Mouse (Mus musculus): Measurements from ENCODE around the gene Hecw1. TPM values are rescaled to one million over a fixed set of nuclear protein-coding genes. Genes with fewer than 3 reads are reported as not detected.

Hecw1 gene
- polyA plus RNA-seq, 1 experiment from 2014 or later, result 0.44 TPM

DNA sequence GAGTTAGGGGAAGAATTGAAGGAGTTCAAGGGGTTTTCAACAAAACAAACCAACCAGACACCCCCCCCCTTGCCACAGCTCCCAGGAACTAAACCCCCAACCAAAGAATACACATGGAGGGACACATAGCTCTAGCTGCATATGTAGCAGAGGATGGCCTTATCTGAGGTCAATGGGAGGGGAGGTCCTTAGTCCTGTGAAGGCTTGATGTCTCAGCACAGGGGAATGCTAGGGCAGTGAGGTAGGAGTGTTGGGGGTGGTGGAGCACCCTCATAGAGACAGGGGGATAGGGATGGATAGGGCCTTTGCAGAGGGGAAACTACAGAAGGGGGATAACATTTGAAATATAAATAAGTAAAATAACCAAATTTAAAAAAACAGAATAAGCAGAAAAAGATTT, 9.1 kb downstream of the Hecw1 start:
- no peak overlapping the region for H3K4me2 ChIP-seq
- no peaks in the 10 kb centered on the region for H3K27me3 ChIP-seq (ENCODE audit: control insufficient read depth, insufficient read depth, low read length)
- ATAC-seq (replicated peaks; ENCODE audit: insufficient number of reproducible peaks, low FRiP score, low TSS enrichment), result no peak
- no peak overlapping the region for H3K9ac ChIP-seq (ENCODE audit: low read depth, low read length)
- no peaks in the 10 kb centered on the region for H3K36me3 ChIP-seq (ENCODE audit: control insufficient read depth, insufficient read depth, low read length)
- no peak overlapping the region for H3K27ac ChIP-seq (ENCODE audit: low read depth, low read length)
- no peak overlapping the region for H3K4me3 ChIP-seq (ENCODE audit: low read depth, low read length)
- no peaks in the 10 kb centered on the region for H3K4me1 ChIP-seq (ENCODE audit: control insufficient read depth, insufficient read depth, low read length)
- no peaks in the 10 kb centered on the region for H3K9me3 ChIP-seq (replicated peaks; ENCODE audit: control insufficient read depth, low read length)

DNA sequence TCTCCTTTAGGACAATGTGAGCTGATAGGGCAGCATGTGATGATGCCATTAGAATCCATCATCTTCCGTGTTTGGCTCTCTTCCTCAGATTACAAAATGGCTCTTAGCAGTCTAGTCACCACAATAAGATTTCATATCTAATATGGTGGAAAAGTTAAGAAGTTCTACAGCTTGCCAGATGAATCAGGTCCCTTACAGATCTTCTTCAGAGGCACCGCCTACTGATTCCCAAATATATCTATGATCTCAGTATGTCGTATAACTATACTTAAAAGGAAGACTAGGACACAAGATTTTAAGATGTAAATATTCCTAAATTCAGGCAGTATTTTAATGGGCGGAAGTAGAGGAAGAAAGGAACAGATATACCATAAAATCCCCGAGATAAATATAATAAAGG, 16.3 kb downstream of the Hecw1 start:
- Histone ChIP-seq H3K36me3 (ENCODE audit: control insufficient read depth, insufficient read depth, low read length) (no peaks in the 10 kb centered on the region), H3K4me2 (no peak overlapping the region), H3K4me1 (ENCODE audit: control insufficient read depth, insufficient read depth, low read length) (no peaks in the 10 kb centered on the region), H3K4me3 (ENCODE audit: low read depth, low read length) (no peak overlapping the region), H3K27me3 (ENCODE audit: control insufficient read depth, insufficient read depth, low read length) (no peaks in the 10 kb centered on the region), H3K9ac (ENCODE audit: low read depth, low read length) (no peak overlapping the region), H3K27ac (ENCODE audit: low read depth, low read length) (no peak overlapping the region), H3K9me3 (replicated peaks; ENCODE audit: control insufficient read depth, low read length) (no peaks in the 10 kb centered on the region)
- WGBS (ENCODE audit: insufficient replicate concordance), result 75% methylated on average over 5 of the region's 5 CpGs
- ATAC-seq (replicated peaks; ENCODE audit: insufficient number of reproducible peaks, low FRiP score, low TSS enrichment), result no peak

DNA sequence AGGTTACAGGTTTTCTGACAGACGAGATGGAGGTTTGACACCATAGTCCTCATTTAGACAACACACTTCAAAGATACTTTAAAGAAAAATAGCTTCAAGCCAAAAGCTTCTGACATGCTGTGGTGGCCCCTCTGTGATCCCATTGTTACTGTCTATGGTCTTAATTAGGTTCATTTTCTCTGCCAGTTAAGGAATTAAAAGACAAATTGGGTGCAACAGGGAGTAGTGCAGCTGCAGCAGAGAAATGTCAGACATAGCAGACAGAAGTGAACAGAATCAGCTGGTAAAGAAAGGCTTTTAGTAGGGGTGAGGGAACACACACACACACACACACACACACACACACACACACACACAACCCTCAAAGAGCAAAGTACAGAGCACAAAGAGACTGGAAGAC, 22.8 kb downstream of the Hecw1 start:
- no peak for ATAC-seq (replicated peaks; ENCODE audit: insufficient number of reproducible peaks, low FRiP score, low TSS enrichment)
- Histone ChIP-seq H3K4me2 (no peak overlapping the region), H3K9ac (ENCODE audit: low read depth, low read length) (no peak overlapping the region), H3K27ac (ENCODE audit: low read depth, low read length) (no peak overlapping the region), H3K4me1 (ENCODE audit: control insufficient read depth, insufficient read depth, low read length) (no peaks in the 10 kb centered on the region), H3K4me3 (ENCODE audit: low read depth, low read length) (no peak overlapping the region), H3K9me3 (replicated peaks; ENCODE audit: control insufficient read depth, low read length) (no peaks in the 10 kb centered on the region), H3K36me3 (ENCODE audit: control insufficient read depth, insufficient read depth, low read length) (no peaks in the 10 kb centered on the region), H3K27me3 (ENCODE audit: control insufficient read depth, insufficient read depth, low read length) (no peaks in the 10 kb centered on the region)
- WGBS (ENCODE audit: insufficient replicate concordance), result 40% methylated on average over 1 of the region's 1 CpGs

DNA sequence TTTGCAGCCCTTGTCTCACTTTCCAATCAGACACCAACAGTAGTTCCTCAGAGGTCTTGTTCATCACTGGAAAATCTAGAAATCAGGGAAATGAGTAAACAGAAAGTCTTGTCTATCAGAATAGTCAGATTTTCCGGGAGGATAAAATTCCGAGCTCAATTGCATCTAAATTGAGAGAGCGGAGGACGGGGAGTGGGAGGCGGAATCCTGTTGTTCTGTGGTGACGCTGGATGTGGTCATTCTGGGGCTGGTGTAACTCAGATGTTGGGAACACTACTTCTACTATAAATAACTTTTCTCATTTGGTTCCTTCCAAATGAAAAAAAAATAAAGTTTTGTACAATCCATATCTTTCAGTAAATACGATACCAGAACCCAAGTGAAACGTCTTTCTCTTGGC, 24.2 kb downstream of the Hecw1 start:
- Histone ChIP-seq H3K36me3 (ENCODE audit: control insufficient read depth, insufficient read depth, low read length) (no peaks in the 10 kb centered on the region), H3K4me1 (ENCODE audit: control insufficient read depth, insufficient read depth, low read length) (no peaks in the 10 kb centered on the region), H3K9me3 (replicated peaks; ENCODE audit: control insufficient read depth, low read length) (no peaks in the 10 kb centered on the region), H3K4me3 (ENCODE audit: low read depth, low read length) (no peak overlapping the region), H3K27me3 (ENCODE audit: control insufficient read depth, insufficient read depth, low read length) (no peaks in the 10 kb centered on the region), H3K27ac (ENCODE audit: low read depth, low read length) (no peak overlapping the region), H3K9ac (ENCODE audit: low read depth, low read length) (no peak overlapping the region), H3K4me2 (no peak overlapping the region)
- 85% methylated on average over 8 of the region's 8 CpGs for WGBS (ENCODE audit: insufficient replicate concordance)
- no peak for ATAC-seq (replicated peaks; ENCODE audit: insufficient number of reproducible peaks, low FRiP score, low TSS enrichment)

DNA sequence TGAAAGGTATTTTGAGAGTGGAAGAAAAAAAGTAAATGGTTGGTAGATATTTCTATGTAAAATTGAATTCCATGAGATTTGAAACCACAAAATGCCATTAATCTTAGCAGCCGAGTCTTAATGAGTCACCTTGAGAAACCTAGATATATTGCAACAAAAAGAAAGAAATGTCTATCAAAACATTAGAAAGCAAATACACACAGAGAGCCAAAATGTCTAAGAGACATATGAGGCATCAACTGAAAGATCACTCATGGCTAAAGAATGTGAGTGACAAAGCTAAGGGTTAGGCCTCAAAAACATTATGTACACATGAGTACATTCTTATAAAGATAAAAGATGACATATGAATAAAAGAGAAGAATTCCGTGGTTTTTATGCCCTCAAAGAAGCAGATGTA, 26.1 kb downstream of the Hecw1 start:
- H3K4me2 ChIP-seq, result no peak overlapping the region
- H3K36me3 ChIP-seq (ENCODE audit: control insufficient read depth, insufficient read depth, low read length), result no peaks in the 10 kb centered on the region
- H3K27me3 ChIP-seq (ENCODE audit: control insufficient read depth, insufficient read depth, low read length), result no peaks in the 10 kb centered on the region
- H3K4me3 ChIP-seq (ENCODE audit: low read depth, low read length), result no peak overlapping the region
- no peak overlapping the region for H3K9ac ChIP-seq (ENCODE audit: low read depth, low read length)
- no peak overlapping the region for H3K27ac ChIP-seq (ENCODE audit: low read depth, low read length)
- ATAC-seq (replicated peaks; ENCODE audit: insufficient number of reproducible peaks, low FRiP score, low TSS enrichment), result no peak
- H3K4me1 ChIP-seq (ENCODE audit: control insufficient read depth, insufficient read depth, low read length), result no peaks in the 10 kb centered on the region
- H3K9me3 ChIP-seq (replicated peaks; ENCODE audit: control insufficient read depth, low read length), result no peaks in the 10 kb centered on the region
- WGBS (ENCODE audit: insufficient replicate concordance), result 68% methylated on average over 2 of the region's 2 CpGs

DNA sequence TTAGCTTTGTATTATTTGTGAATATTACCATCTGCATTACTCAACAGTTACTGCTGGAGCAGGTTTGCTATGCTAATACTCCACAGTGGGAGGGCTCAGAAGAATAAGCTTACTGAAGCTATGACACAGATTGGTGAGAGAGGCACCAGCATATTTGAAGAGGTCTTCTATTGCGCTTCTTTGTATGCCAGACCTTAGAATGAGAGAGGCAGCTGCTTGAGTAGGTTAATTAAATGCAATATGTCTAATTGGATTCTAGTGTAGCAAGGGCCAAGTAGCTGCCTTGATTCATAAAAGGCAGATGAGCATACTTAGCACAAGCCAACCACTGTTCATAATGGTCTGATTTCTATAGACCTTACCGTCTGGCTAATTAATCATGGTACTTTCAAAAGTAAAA, 35.2 kb downstream of the Hecw1 start:
- H3K4me3 ChIP-seq (ENCODE audit: low read depth, low read length), result no peak overlapping the region
- H3K9me3 ChIP-seq (replicated peaks; ENCODE audit: control insufficient read depth, low read length), result no peaks in the 10 kb centered on the region
- no peaks in the 10 kb centered on the region for H3K4me1 ChIP-seq (ENCODE audit: control insufficient read depth, insufficient read depth, low read length)
- H3K27me3 ChIP-seq (ENCODE audit: control insufficient read depth, insufficient read depth, low read length), result no peaks in the 10 kb centered on the region
- H3K36me3 ChIP-seq (ENCODE audit: control insufficient read depth, insufficient read depth, low read length), result no peaks in the 10 kb centered on the region
- no peak overlapping the region for H3K4me2 ChIP-seq
- ATAC-seq (replicated peaks; ENCODE audit: insufficient number of reproducible peaks, low FRiP score, low TSS enrichment), result no peak
- no peak overlapping the region for H3K27ac ChIP-seq (ENCODE audit: low read depth, low read length)
- WGBS (ENCODE audit: insufficient replicate concordance), result 87% methylated on average over 2 of the region's 2 CpGs
- no peak overlapping the region for H3K9ac ChIP-seq (ENCODE audit: low read depth, low read length)

DNA sequence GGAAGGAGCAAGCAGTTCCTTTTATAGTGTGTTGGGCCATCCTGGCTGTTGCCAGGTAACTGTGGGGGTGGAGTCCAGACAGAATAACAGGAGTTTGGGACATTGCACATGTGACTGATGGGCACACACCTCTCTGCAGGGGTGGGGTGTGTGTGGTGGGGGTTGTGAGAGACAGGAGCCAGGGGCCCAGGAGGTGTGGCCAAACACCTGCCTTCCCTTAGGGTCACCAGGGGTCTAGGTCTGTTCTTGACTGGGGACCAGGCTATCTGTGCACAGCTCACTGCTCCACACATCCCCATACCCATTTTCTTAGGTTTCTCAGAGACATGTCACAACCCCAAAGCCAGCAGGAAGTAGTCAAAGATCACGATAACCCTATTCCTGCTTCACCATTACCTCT, 51.9 kb downstream of the Hecw1 start:
- no peaks in the 10 kb centered on the region for H3K4me1 ChIP-seq (ENCODE audit: control insufficient read depth, insufficient read depth, low read length)
- H3K4me2 ChIP-seq, result no peak overlapping the region
- 83% methylated on average over 1 of the region's 1 CpGs for WGBS (ENCODE audit: insufficient replicate concordance)
- no peaks in the 10 kb centered on the region for H3K27me3 ChIP-seq (ENCODE audit: control insufficient read depth, insufficient read depth, low read length)
- no peaks in the 10 kb centered on the region for H3K36me3 ChIP-seq (ENCODE audit: control insufficient read depth, insufficient read depth, low read length)
- no peak overlapping the region for H3K27ac ChIP-seq (ENCODE audit: low read depth, low read length)
- H3K9me3 ChIP-seq (replicated peaks; ENCODE audit: control insufficient read depth, low read length), result no peaks in the 10 kb centered on the region
- H3K4me3 ChIP-seq (ENCODE audit: low read depth, low read length), result no peak overlapping the region
- no peak overlapping the region for H3K9ac ChIP-seq (ENCODE audit: low read depth, low read length)
- ATAC-seq (replicated peaks; ENCODE audit: insufficient number of reproducible peaks, low FRiP score, low TSS enrichment), result no peak

DNA sequence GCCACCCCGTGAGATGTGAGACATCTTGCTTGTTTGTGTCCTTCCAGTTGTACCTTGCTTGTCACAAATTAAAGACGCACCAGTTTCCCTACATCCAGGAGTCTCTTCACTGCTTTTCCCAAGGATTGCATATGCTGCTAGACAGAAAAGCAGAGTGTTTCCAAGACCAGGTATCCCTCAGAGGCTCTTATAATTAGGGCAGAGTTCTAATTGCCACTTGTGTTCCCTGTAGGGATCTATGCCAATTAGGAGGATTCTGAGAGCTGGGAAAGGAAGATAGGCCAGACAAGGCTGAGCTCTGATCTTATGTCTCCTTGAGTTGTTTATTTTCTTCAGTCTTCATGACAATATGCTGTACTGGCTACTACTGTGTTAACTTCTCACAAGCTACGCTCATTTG, 55.5 kb downstream of the Hecw1 start:
- no peak for ATAC-seq (replicated peaks; ENCODE audit: insufficient number of reproducible peaks, low FRiP score, low TSS enrichment)
- no peaks in the 10 kb centered on the region for H3K36me3 ChIP-seq (ENCODE audit: control insufficient read depth, insufficient read depth, low read length)
- no peaks in the 10 kb centered on the region for H3K4me1 ChIP-seq (ENCODE audit: control insufficient read depth, insufficient read depth, low read length)
- no peaks in the 10 kb centered on the region for H3K27me3 ChIP-seq (ENCODE audit: control insufficient read depth, insufficient read depth, low read length)
- H3K4me3 ChIP-seq (ENCODE audit: low read depth, low read length), result no peak overlapping the region
- H3K9me3 ChIP-seq (replicated peaks; ENCODE audit: control insufficient read depth, low read length), result no peaks in the 10 kb centered on the region
- H3K9ac ChIP-seq (ENCODE audit: low read depth, low read length), result no peak overlapping the region
- no peak overlapping the region for H3K4me2 ChIP-seq
- no peak overlapping the region for H3K27ac ChIP-seq (ENCODE audit: low read depth, low read length)
- 68% methylated on average over 3 of the region's 3 CpGs for WGBS (ENCODE audit: insufficient replicate concordance)

DNA sequence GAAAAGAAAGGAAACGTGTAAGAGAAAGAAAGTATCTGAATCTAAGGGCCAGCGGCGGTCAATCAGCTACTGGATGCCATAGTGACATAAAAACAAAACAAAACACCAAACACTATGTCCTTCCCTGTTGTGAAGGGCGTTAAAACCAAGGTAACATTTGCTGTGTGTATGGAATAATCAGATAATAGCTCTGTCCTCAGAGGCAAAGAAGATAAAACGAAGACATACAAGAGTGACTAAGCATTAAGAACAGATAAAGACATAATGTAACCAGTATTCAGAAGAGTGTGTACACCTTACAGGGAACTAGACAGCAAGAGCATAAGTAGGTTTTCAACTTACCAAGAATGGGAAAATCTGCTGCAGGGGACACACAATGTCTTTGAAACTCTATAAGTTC, 62.0 kb downstream of the Hecw1 start:
- Histone ChIP-seq H3K9ac (ENCODE audit: low read depth, low read length) (no peak overlapping the region), H3K36me3 (ENCODE audit: control insufficient read depth, insufficient read depth, low read length) (no peaks in the 10 kb centered on the region), H3K4me1 (ENCODE audit: control insufficient read depth, insufficient read depth, low read length) (no peaks in the 10 kb centered on the region), H3K27me3 (ENCODE audit: control insufficient read depth, insufficient read depth, low read length) (no peaks in the 10 kb centered on the region), H3K27ac (ENCODE audit: low read depth, low read length) (no peak overlapping the region), H3K4me2 (no peak overlapping the region), H3K4me3 (ENCODE audit: low read depth, low read length) (no peak overlapping the region), H3K9me3 (replicated peaks; ENCODE audit: control insufficient read depth, low read length) (no peaks in the 10 kb centered on the region)
- 68% methylated on average over 5 of the region's 5 CpGs for WGBS (ENCODE audit: insufficient replicate concordance)
- no peak for ATAC-seq (replicated peaks; ENCODE audit: insufficient number of reproducible peaks, low FRiP score, low TSS enrichment)
